Mouse (Mus musculus) adrenal gland, postnatal 36 days (tissue): Measurements from ENCODE around the gene Wfdc8. TPM values are rescaled to one million over a fixed set of nuclear protein-coding genes. Genes with fewer than 3 reads are reported as not detected.
A peak's percentile ranks its signal among the peaks of the same experiment; 100 is the strongest.

ENCODE experiments used
- DNase-seq, 2 experiments: peaks; one replicate each; pipeline ENCODE4 v3.0.0; 2021; ENCODE audit warnings: mixed read lengths in 1 of 2
- total RNA-seq, 2 experiments: library from RNA; stranded (reverse); gene quantifications; 2 replicates each; pipeline ENCODE4 v1.2.3; 2021

The Wfdc8 gene
- total RNA-seq, 2 experiments from 2014 or later = not detected

GRCm38 (mm10) chr2:164562391-164563188 lies 50.8 kb downstream of the Wfdc8 start, which contains the start of gene Wfdc2:
Gene Wfdc2 (plus strand): TSS chr2:164562413.
- DNase-seq = peak in 1 of 2 experiments; percentile 18

- peak; percentile 59 to 60 for DNase-seq
Measured at GRCm38 (mm10) chr2:164560106-164560505, 53.3 kb downstream of the Wfdc8 start.

GRCm38 (mm10) chr2:164558991-164559645 lies 54.3 kb downstream of the Wfdc8 start:
- no peak for DNase-seq

GRCm38 (mm10) chr2:164558426-164558825 lies 55.0 kb downstream of the Wfdc8 start:
- no peak for DNase-seq

- DNase-seq = no peak
Measured at GRCm38 (mm10) chr2:164551502-164551901, 61.9 kb downstream of the Wfdc8 start.

DNA sequence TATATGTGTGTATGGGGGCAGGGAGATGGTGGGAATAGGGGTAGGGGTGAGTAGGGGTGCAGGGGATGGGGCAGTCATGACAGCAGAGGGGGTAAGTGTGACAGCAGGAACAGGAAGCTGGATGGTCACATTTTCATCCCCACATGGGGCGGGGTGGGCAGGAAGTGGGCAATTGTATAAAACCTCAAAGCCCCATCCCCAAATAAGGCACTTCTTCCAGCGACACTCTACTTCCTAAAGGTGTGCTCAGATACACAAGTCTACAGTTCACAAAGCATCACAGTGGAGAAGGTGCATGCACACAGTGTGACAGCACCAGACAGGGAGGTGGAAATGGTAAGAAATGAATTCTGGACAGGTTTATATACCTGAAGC lies 62.5 kb downstream of the Wfdc8 start:
- DNase-seq = no peak

- DNase-seq = no peak
Measured at GRCm38 (mm10) chr2:164549963-164550894, 63.2 kb downstream of the Wfdc8 start.

DNA sequence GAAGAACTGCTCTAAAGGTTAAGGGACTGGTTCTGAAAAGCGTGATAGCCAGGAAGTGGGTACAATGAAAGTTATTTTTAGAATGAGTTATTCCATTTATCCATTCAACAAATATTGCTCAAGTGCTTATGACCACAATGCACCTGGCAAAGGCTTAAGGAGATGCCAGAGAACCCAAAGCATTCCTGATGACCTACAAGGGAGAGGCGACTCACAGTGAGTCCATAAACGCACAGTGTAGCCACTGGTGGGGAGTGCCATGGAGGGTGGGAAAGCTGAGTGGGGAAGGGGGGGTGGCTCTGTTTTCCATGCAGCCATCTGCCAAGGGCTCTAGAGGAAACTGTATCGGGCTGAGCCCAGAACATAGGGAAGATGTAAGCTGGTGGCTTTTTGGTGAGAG lies 64.1 kb downstream of the Wfdc8 start:
- DNase-seq = no peak

Other genes starting within 250 kb of the Wfdc8 start
- gene Slpi, start 224.5 kb downstream of the Wfdc8 start, total RNA-seq = 10 to 100 TPM; 17.0 to 18.0 TPM
- gene Rbpjl, start 210.5 kb downstream of the Wfdc8 start, total RNA-seq = not detected
- gene Matn4, start 208.5 kb downstream of the Wfdc8 start, total RNA-seq = 1 to 10 TPM in 1 of 2 experiments, under 1 TPM in 1; 0.92 to 1.4 TPM
- 100 to 1,000 TPM; 116 to 144 TPM for gene Sdc4, start 169.7 kb downstream of the Wfdc8 start, total RNA-seq
- 10 to 100 TPM; 28.3 to 33.2 TPM for gene Sys1, start 156.7 kb downstream of the Wfdc8 start, total RNA-seq
- gene Gm20458, start 152.7 kb downstream of the Wfdc8 start, total RNA-seq = 1 to 10 TPM; 5.0 to 8.4 TPM
- not detected for gene Trp53tg5, start 139.9 kb downstream of the Wfdc8 start, total RNA-seq
- gene Dbndd2, start 127.5 kb downstream of the Wfdc8 start, total RNA-seq = 10 to 100 TPM in 1 of 2 experiments, 1 to 10 TPM in 1; 8.0 to 12.5 TPM
- gene Pigt, start 116.1 kb downstream of the Wfdc8 start, total RNA-seq = 10 to 100 TPM; 74.0 to 98.3 TPM
- not detected for gene Wfdc2, start 51.2 kb downstream of the Wfdc8 start, total RNA-seq
- not detected for gene Spint3, start 40.2 kb downstream of the Wfdc8 start, total RNA-seq
- under 1 TPM in 1 of 2 experiments, not detected in 1; 0.40 TPM for gene Wfdc6a, start 28.2 kb downstream of the Wfdc8 start, total RNA-seq
- gene Eppin, start 20.0 kb downstream of the Wfdc8 start, total RNA-seq = not detected
- gene Wfdc6b, start 104 bp downstream of the Wfdc8 start, total RNA-seq = not detected
- gene Wfdc16, start 25.2 kb upstream of the Wfdc8 start, total RNA-seq = not detected
- not detected for gene Wfdc10, start 42.4 kb upstream of the Wfdc8 start, total RNA-seq
- not detected for gene Wfdc9, start 43.0 kb upstream of the Wfdc8 start, total RNA-seq
- gene Wfdc11, start 60.5 kb upstream of the Wfdc8 start, total RNA-seq = not detected
- not detected for gene Wfdc13, start 71.5 kb upstream of the Wfdc8 start, total RNA-seq
- gene Spint4, start 84.9 kb upstream of the Wfdc8 start, total RNA-seq = not detected
- gene Spint5, start 101.7 kb upstream of the Wfdc8 start, total RNA-seq = not detected
- gene Wfdc3, start 132.3 kb upstream of the Wfdc8 start, total RNA-seq = under 1 TPM; 0.26 to 0.36 TPM
- 10 to 100 TPM; 39.8 to 44.2 TPM for gene Dnttip1, start 132.4 kb upstream of the Wfdc8 start, total RNA-seq
- 10 to 100 TPM in 1 of 2 experiments, 1 to 10 TPM in 1; 7.0 to 10.4 TPM for gene Ube2c, start 156.3 kb upstream of the Wfdc8 start, total RNA-seq
- gene Tnnc2, start 166.3 kb upstream of the Wfdc8 start, total RNA-seq = under 1 TPM in 1 of 2 experiments, not detected in 1; 0.53 TPM
- 10 to 100 TPM; 29.2 to 35.3 TPM for gene Snx21, start 172.2 kb upstream of the Wfdc8 start, total RNA-seq
- gene Acot8, start 191.3 kb upstream of the Wfdc8 start, total RNA-seq = 10 to 100 TPM; 31.5 to 33.6 TPM
- 1 to 10 TPM; 4.0 to 4.7 TPM for gene Zswim3, start 191.5 kb upstream of the Wfdc8 start, total RNA-seq
- gene Zswim1, start 209.1 kb upstream of the Wfdc8 start, total RNA-seq = 10 to 100 TPM in 1 of 2 experiments, 1 to 10 TPM in 1; 9.3 to 10.2 TPM
- not detected for gene Spata25, start 214.9 kb upstream of the Wfdc8 start, total RNA-seq
- gene Ctsa, start 219.2 kb upstream of the Wfdc8 start, total RNA-seq = 100 to 1,000 TPM; 105 to 112 TPM
- 1 to 10 TPM; 2.1 to 2.5 TPM for gene Neurl2, start 219.8 kb upstream of the Wfdc8 start, total RNA-seq
- 10 to 100 TPM; 21.1 to 34.7 TPM for gene Pltp, start 244.1 kb upstream of the Wfdc8 start, total RNA-seq